Mouse (Mus musculus) layer of hippocampus, adult 8-10 months (tissue): ENCODE measurements around the gene Rnd3. TPM values are rescaled to one million over a fixed set of nuclear protein-coding genes. Genes with fewer than 3 reads are reported as not detected.
A peak's percentile ranks its signal among the peaks of the same experiment; 100 is the strongest.

Experiments
- DNase-seq, 2 experiments: peaks; one replicate each; pipeline ENCODE4 v3.0.0; 2022; ENCODE audit warnings: low spot score in 2 of 2
- total RNA-seq, 4 experiments: library from RNA; stranded (reverse); gene quantifications; 2 replicates each; pipeline ENCODE4 v1.2.4; 2022

The Rnd3 gene
- total RNA-seq, 4 experiments from 2014 or later, result 13.3 to 14.8 (median 13.9) TPM

DNA sequence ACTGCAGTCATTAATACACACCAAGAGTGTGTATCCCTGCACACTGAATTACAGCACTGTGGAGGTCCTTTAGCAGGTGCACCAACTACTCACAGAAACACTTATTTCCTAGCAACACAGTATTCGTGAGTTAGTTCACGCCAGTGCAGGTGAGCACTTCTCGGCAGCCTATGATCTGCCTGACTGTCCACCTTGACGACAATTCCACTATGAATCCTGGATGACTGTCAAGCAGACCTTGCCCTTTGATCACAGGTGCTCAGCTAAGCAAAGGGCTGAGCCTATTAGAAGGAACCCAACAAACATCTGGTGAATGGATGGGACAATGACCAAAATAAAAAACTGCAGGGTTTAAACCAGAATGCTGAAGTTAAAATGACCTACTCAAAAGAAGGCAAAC, 20.8 kb downstream of the Rnd3 start:
- DNase-seq, result no peak

DNA sequence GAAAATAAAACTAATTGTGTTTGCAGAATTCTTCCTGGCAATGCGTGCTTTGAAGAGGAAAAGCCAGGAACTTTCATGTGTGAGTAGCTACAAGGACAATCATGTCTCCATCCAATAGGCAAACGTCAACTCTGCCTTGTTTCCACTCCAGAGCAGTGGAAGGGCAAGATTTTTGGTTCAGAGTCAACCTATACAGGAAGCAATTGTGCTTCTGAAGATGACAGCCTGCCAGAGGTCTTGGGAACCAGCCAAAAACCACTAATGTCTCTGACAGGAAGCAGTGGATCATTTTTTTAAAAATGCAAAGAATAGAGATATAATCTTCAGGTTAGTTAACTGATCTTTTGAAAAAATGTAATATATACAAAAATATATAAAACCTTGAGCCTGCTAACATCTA, 38.6 kb downstream of the Rnd3 start:
- no peak for DNase-seq

- no peak for DNase-seq
These were observed 40.3 kb downstream of the Rnd3 start for GRCm38 (mm10) chr2:51108631-51109030.

- DNase-seq, result no peak
These were observed 47.7 kb downstream of the Rnd3 start for GRCm38 (mm10) chr2:51101187-51101586.

- no peak for DNase-seq
These were observed 48.9 kb downstream of the Rnd3 start for GRCm38 (mm10) chr2:51099987-51100386.

- DNase-seq, result no peak
These were observed 49.7 kb downstream of the Rnd3 start for GRCm38 (mm10) chr2:51099240-51099639.

GRCm38 (mm10) chr2:51090688-51091087, 58.2 kb downstream of the Rnd3 start:
- no peak for DNase-seq

DNA sequence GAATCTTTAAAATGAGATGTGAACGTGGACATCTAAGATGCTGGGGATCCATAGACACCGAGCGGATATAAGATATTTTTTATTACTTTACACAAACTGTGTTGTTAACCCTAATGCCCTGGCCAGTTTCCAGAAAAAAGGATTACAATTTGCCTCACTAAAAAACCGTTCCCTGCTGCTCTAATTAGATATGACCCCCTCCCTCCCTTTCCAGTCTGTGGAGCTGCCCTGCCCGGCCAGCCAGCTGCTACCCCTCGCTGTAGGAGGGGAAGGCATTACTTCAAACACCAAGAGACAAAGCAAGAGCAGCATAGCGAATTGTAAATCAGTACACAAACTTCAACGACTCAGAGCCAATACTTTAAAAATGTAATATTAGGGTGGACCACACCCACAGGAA, 58.9 kb downstream of the Rnd3 start:
- no peak for DNase-seq

GRCm38 (mm10) chr2:51088843-51089573, 59.9 kb downstream of the Rnd3 start:
- no peak for DNase-seq

- DNase-seq, result no peak
These were observed 60.8 kb downstream of the Rnd3 start for GRCm38 (mm10) chr2:51088123-51088453.

DNA sequence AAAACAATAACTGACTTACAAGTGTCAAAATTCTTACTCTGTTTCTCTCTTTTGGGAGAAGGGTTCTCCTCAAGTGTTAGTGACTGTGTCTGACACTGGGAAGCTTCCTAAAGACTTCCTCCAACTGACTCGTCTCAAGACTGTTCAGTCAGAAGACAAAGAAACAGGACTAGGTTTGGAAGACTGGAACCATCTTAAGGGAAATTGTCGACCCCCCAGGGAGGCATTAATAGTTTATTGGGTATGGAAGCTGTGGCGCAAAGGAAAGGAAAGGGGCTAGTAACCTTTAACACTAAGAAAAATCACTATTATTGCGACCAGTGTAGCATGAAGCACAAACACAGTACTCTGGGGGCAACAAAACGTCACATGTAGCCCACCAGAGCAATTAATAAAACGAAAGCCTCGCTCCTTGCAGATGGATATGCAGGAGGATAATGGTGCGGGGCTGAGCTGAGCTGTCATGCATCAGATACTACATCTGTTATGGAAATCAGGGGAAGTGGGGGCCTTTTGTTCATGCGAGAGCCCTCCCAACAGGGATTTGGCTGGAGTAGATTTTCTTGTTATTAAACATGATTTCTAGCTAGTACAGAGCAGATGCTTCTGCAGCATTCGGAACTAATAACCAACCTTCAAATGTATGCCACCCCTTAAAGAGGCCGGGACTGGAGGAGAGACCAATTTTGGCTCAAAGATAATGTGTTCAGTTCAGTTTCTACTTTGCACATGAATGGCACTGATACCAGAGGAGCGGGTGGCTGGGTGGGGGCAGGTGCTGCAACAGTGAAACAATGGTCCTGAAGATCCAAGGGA, 61.4 kb downstream of the Rnd3 start:
- DNase-seq, result peak in 1 of 2 experiments; percentile 11

DNA sequence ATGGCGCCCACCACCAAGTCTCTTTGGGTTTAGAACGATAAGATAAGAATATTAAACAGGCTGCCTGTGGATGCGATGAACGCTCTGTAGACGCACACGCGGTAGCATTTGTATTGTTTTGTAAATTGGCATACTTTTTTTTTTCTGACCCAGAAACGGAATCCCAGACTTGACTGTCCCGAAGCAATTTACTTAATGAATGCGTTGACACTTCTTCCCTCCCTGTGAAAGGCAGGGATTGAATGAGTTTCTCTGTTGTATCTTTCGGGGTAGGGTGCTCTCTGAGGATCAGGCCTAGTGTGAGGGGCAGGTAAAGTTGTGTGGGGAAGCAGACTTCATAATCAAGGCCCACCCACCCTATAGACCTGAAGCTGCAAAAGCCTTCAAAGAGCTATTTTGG, 63.8 kb downstream of the Rnd3 start:
- no peak for DNase-seq

DNA sequence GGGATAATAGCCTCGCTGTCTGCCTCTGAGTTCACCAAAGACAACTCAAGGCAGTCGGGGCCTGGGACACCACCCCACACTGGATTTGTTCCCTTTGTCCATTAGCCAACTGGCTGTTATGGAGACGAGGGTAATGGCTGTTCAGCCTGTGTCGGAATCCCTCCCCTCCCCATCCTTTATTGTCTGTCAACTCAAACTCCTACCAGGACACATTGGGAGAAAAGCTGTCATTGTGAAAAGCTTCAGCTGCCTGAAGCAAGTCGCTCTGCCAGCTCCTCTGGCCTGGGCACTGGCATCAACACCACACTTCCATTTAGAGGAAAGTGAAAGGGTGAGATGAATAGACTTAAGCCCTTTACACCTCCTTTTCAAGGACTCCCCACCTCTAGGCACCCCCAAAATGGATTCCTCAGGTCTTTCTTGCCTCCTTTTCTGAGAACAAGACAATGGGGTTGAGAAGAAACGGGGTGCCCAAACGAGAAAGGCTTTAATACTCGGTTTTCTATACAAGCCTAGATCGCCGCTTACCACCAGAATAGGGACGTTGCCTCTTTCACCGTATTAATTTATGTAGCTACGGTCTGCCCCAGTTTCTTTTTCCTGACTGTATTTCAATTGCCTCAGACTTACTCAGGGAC, 66.1 kb downstream of the Rnd3 start:
- peak; percentile 24 to 61 for DNase-seq
